Mouse (Mus musculus) ES-Bruce4 (cell line): ENCODE measurements around the gene Phldb2.

ENCODE experiments used
- CTCF ChIP-seq: IDR thresholded peaks from one replicate; pipeline ENCODE4 v1.8.1; 2011; ENCODE audit warnings: low read depth, low read length
- EP300 ChIP-seq: IDR thresholded peaks from 2 replicates; pipeline ENCODE4 v1.6.1; 2011; ENCODE audit warnings: low read depth, low read length; ENCODE audit not compliant: insufficient read depth
- POLR2A ChIP-seq: IDR thresholded peaks from one replicate; pipeline ENCODE4 v1.8.1; 2011; ENCODE audit warnings: low read length; ENCODE audit not compliant: insufficient read depth

DNA sequence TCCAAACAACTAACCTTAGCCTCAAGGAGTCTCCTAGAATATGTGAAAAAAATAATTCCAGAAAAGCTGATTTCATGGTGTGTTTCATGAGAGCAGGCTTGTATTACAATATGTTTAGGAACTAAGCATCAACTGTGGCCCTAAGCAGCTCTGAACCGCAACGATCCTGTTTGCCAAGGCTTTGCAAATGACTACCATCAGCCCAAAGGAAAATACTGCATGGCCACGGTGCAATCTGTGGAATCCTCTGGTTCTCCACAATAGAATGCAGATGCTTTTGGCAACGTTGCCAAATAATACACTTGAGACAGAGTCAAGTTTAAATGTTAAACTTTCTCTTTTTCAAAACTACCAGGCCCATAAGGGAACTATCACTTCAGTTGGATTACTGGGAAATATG, 133.5 kb downstream of the Phldb2 start:
- TF ChIP-seq CTCF, result no peak
- TF ChIP-seq EP300, result no peak
- TF ChIP-seq POLR2A, result no peak
